Mouse (Mus musculus) liver, postnatal 0 days (tissue): ENCODE results near the gene Sft2d1. TPM values are rescaled to one million over a fixed set of nuclear protein-coding genes. Genes with fewer than 3 reads are reported as not detected.
"Not testable (repeated sequence)": the region's sequence is repeated elsewhere in the genome, so short reads cannot be mapped to it uniquely, and the experiment has no call there.

Experiments
- ATAC-seq: fragments of 200-750 bp; cut with Nextera tagmentation; 2 replicates; pipeline ENCODE4 v1.8.0; 2017; ENCODE audit warnings: mild to moderate bottlenecking, moderate library complexity
- DNase-seq: peaks from one replicate; pipeline ENCODE4 v3.0.0-alpha.2; 2016
- H3K27ac ChIP-seq: fragments of 300-500 bp; sonication (generic); 2 replicates; pipeline ENCODE4 v1.5.1; 2014; ENCODE audit warnings: antibody characterized with exemption, moderate library complexity, mild to moderate bottlenecking, low read depth
- H3K27me3 ChIP-seq: fragments of 300-500 bp; sonication (generic); 2 replicates; pipeline ENCODE4 v1.6.1; 2014; ENCODE audit warnings: low read length, control low read depth, mixed read lengths; ENCODE audit not compliant: insufficient read depth
- H3K36me3 ChIP-seq: fragments of 300-500 bp; sonication (generic); replicated peaks from 2 replicates; pipeline ENCODE4 v1.6.1; 2014; ENCODE audit warnings: mild to moderate bottlenecking, control low read depth, low read length, moderate library complexity, mixed read lengths; ENCODE audit not compliant: insufficient read depth
- H3K4me1 ChIP-seq: fragments of 300-500 bp; sonication (generic); 2 replicates; pipeline ENCODE4 v1.6.1; 2014; ENCODE audit warnings: antibody characterized with exemption, mild to moderate bottlenecking, control low read depth; ENCODE audit not compliant: insufficient read depth
- H3K4me2 ChIP-seq: fragments of 300-500 bp; sonication (generic); 2 replicates; pipeline ENCODE4 v1.6.1; 2014; ENCODE audit warnings: low read depth, mild to moderate bottlenecking, low read length, moderate library complexity, mixed read lengths
- H3K4me3 ChIP-seq: fragments of 300-500 bp; sonication (generic); 2 replicates; pipeline ENCODE4 v1.5.1; 2014; ENCODE audit warnings: low read depth, low read length
- H3K9ac ChIP-seq: fragments of 300-500 bp; sonication (generic); replicated peaks from 2 replicates; pipeline ENCODE4 v1.6.1; 2014; ENCODE audit warnings: mild to moderate bottlenecking, moderate library complexity
- H3K9me3 ChIP-seq: fragments of 300-500 bp; sonication (generic); 2 replicates; pipeline ENCODE4 v1.6.1; 2016; ENCODE audit warnings: mild to moderate bottlenecking, control low read depth, low read length, mixed read lengths
- CTCF ChIP-seq: sonication (generic); IDR thresholded peaks from 2 replicates; pipeline ENCODE4 v1.5.1; 2016; ENCODE audit warnings: antibody characterized with exemption, low read depth
- EP300 ChIP-seq: IDR thresholded peaks from 2 replicates; pipeline ENCODE4 v1.6.1; 2016; ENCODE audit warnings: antibody characterized with exemption, low read depth, mild to moderate bottlenecking
- WGBS: fragments of 180-500 bp; shearing (Covaris S2); extraction: QIAGEN DNeasy Blood & Tissue Kit; methylation state at CpG from one replicate; pipeline ENCODE4 v1.1.7; 2014; ENCODE audit not compliant: insufficient replicate concordance; 5-methylcytosine and 5-hydroxymethylcytosine counted together
- polyA plus RNA-seq: library from polyadenylated mRNA; unstranded; fragments of >200 nt; fragmentation: Nextera tagmentation; extraction: Ambion mirVana; gene quantifications from 2 replicates; pipeline ENCODE4 v1.2.1, GENCODE M21; 2015

Gene Sft2d1
- polyA plus RNA-seq: 67.6 and 67.7 TPM in 2 replicates

GRCm38 (mm10) chr17:8310838-8311614, at the start of gene Sft2d1:
Gene Sft2d1, plus strand, starts transcription at chr17:8311102.
- Histone ChIP-seq H3K4me2 (peak within 1 kb of the TSS; percentile 86), H3K27me3 (no peaks in the 10 kb centered on the region), H3K27ac (peak within 1 kb of the TSS; percentile 80), H3K9me3 (no peaks in the 10 kb centered on the region), H3K4me1 (peaks cover 23% of the 10 kb centered on the region), H3K36me3 (no peaks in the 10 kb centered on the region), H3K9ac (peak within 1 kb of the TSS; percentile 84), H3K4me3 (peak within 1 kb of the TSS; percentile 97)
- ATAC-seq (peak; percentile 96), DNase-seq (peak; percentile 96)
- TF ChIP-seq CTCF (no peak), EP300 (peak; percentile 57; the same call in 1 of the 2 replicates)
- WGBS: under 1% methylated on average over 52 of the region's 54 CpGs

- H3K27ac ChIP-seq, H3K4me3 ChIP-seq, H3K9ac ChIP-seq, H3K9me3 ChIP-seq, H3K36me3 ChIP-seq, H3K4me1 ChIP-seq, H3K4me2 ChIP-seq, H3K27me3 ChIP-seq: not testable (repeated sequence)
- WGBS: 12% methylated on average over 7 of the region's 7 CpGs
- TF ChIP-seq CTCF: peak; percentile 84
- DNase-seq: peak; percentile 32
- ATAC-seq: 0 out of 2 replicates have a peak, but pooled peaks have one; percentile 50
Observed at GRCm38 (mm10) chr17:8264638-8265037, 46.3 kb upstream of the Sft2d1 start.

- DNase-seq: peak; percentile 74
- TF ChIP-seq EP300 (0 out of 2 replicates have a peak, but pooled peaks have one; percentile 30), CTCF (no peak)
- Histone ChIP-seq H3K36me3 (no peaks in the 10 kb centered on the region), H3K4me1 (peaks cover 31% of the 10 kb centered on the region), H3K4me2 (peak overlapping the region; percentile 33), H3K27ac (peak overlapping the region; percentile 93), H3K27me3 (no peaks in the 10 kb centered on the region), H3K9me3 (no peaks in the 10 kb centered on the region), H3K4me3 (no peak overlapping the region), H3K9ac (peak overlapping the region; percentile 40; the same call in 1 of the 2 replicates)
- WGBS: 23% methylated on average over 6 of the region's 6 CpGs
- peak; percentile 80 for ATAC-seq
Observed at GRCm38 (mm10) chr17:8272054-8272749, 38.7 kb upstream of the Sft2d1 start.

- WGBS: 43% methylated on average over 6 of the region's 6 CpGs
Observed at GRCm38 (mm10) chr17:8272951-8273350, 38.0 kb upstream of the Sft2d1 start.

GRCm38 (mm10) chr17:8276071-8276470, 34.8 kb upstream of the Sft2d1 start:
- Histone ChIP-seq H3K27ac (peak overlapping the region; percentile 96), H3K27me3 (no peaks in the 10 kb centered on the region), H3K9ac (peak overlapping the region; percentile 34; the same call in 1 of the 2 replicates), H3K4me3 (no peak overlapping the region), H3K36me3 (no peaks in the 10 kb centered on the region), H3K4me1 (peaks cover 29% of the 10 kb centered on the region), H3K9me3 (no peaks in the 10 kb centered on the region), H3K4me2 (peak overlapping the region; percentile 29; the same call in 1 of the 2 replicates)
- TF ChIP-seq EP300: peak; percentile 56; the same call in 1 of the 2 replicates
- no peak for TF ChIP-seq CTCF
- peak; percentile 62 for DNase-seq
- peak; percentile 65 for ATAC-seq
- WGBS: 43% methylated on average over 4 of the region's 4 CpGs

More at GRCm38 (mm10) chr17:8272951-8273350, 38.0 kb upstream of the Sft2d1 start:
- no peaks in the 10 kb centered on the region for H3K27me3 ChIP-seq
- H3K4me3 ChIP-seq: no peak overlapping the region
- H3K4me2 ChIP-seq: peak overlapping the region; percentile 33
- no peak overlapping the region for H3K9ac ChIP-seq
- H3K36me3 ChIP-seq: no peaks in the 10 kb centered on the region
- H3K9me3 ChIP-seq: no peaks in the 10 kb centered on the region
- ATAC-seq (peak; percentile 86), DNase-seq (peak; percentile 70)
- peak overlapping the region; percentile 93 for H3K27ac ChIP-seq
- TF ChIP-seq CTCF (no peak), EP300 (peak; percentile 24; the same call in 1 of the 2 replicates)
- H3K4me1 ChIP-seq: peaks cover 31% of the 10 kb centered on the region

- Histone ChIP-seq H3K4me1 (peaks cover 23% of the 10 kb centered on the region), H3K4me2 (peak overlapping the region; percentile 29; the same call in 1 of the 2 replicates), H3K27me3 (no peaks in the 10 kb centered on the region), H3K9ac (no peak overlapping the region), H3K4me3 (no peak overlapping the region), H3K9me3 (no peaks in the 10 kb centered on the region), H3K36me3 (no peaks in the 10 kb centered on the region), H3K27ac (peak overlapping the region; percentile 96)
- WGBS: 43% methylated on average over 7 of the region's 7 CpGs
- no peak for DNase-seq
- TF ChIP-seq EP300 (no peak), CTCF (no peak)
- ATAC-seq: no peak
Observed at GRCm38 (mm10) chr17:8276680-8277079, 34.2 kb upstream of the Sft2d1 start.
